Mouse (Mus musculus) thymus, adult 18-20 months (tissue): Measurements from ENCODE around the gene Lmo7.

Source experiments
- DNase-seq, 2 experiments: peaks; one replicate each; pipeline ENCODE4 v3.0.0; 2022; ENCODE audit warnings: mixed read lengths in 2 of 2

Lmo7 gene

DNA sequence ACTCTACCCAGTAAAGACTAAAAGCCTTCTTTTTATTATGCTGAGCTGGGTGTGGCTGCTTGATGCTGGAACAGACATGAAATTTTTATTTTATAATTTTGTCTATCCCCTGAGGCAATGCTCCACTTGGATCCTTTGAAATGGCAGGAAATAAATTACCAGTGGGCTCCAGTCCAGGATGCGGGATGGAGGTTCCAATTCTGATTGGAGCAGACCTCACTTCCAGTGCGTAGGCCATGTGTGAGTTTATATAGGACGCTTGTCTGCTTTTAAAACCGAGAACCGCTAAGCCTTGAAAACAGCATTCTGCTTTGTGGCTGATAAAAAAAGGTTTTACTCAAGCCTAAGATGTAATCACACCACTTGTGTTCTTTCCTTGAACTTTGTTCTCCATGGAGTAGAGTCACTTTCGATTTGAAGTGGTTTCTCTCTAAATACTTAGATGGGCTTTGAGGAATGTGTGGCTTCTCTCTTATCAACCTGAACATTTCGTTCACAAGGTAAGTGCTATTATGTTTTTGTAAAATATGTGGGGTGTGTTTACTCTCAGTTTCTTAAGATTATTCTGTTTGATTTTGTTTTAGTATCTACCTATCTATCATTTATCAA lies 108.6 kb downstream of the Lmo7 start:
- no peak for DNase-seq

DNA sequence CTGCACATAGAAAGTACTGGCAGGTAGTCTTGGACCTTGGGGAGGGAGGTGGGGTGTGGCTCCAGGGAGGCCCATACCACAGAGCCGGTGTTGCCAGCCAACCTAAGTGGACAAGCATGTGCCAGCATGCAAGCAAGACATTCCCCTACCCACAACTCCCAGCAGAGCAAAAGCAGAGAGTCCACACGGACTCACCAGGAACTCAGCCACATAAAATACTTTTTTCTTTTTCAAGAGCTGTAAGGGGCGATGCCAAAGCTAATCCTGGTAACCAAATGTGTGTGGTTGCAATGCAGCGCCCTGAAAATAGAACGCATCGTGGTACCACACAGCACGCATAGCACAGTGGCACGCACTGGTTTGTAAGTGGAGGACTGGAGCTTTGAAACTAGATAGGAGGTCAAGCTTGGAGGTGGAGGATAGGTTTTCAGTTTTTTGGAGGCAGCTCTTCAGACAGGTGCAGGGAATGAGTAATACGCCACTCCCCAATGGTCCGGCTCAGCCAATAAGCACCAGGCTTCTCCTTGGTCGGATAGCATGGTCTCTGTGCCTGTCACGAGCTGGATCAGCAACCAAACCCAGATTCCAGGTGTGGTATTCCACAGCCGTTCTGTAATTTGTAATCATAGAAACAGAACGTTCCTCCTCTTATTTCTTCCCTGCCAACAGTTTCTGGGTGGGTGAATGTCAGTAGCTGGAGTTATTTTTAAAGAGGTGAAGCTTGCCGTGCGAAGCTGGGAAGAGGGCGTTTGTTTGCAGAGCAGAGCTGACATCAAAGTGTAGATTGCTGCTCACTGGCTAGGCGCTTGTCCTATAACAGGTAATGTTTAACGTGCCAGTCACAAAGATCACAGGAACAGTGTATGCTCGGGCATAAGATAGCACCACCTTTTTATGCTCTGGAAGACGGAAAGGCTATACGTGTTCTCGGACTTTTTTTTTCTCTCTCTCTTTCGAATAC lies 110.3 kb downstream of the Lmo7 start:
- no peak for DNase-seq

DNA sequence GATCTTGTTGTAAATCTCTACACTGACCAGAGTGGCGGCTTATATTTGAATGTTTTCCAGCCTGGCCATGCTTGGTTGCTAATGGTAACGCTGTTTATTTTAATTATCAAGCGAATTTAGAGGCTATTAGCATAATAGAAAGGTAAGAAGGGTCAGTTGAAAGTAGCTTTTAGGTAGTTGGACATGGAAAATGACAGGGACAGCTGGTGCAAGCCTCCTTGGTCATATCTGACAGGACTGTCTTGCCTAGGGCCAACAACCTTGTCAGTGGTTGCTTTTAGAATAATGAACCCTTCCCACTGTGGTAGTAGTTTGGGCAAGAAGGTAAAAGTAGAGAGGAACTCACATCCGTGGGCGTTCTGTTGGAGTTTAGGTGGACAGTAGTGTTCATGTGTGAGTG lies 111.5 kb downstream of the Lmo7 start:
- no peak for DNase-seq

DNA sequence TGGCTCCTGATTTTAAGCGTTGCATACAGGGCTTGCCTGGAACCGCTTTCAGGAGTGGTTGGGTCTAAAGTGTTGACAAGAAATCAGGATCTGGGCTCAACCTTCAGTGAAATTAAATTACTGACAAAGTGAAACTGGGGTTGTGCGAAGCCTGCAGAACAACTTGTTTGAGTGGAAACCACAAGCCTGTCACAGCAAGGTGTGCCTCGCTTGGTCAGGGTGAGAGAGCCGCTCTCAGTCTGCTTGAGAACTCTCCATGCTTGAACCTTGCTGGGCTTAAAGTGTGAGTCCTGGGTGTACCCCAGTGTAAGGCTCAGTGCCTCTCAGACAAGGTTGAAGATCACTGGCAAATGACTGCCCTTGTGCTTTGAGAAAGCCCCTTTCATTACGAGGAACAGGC lies 112.8 kb downstream of the Lmo7 start:
- no peak for DNase-seq

DNA sequence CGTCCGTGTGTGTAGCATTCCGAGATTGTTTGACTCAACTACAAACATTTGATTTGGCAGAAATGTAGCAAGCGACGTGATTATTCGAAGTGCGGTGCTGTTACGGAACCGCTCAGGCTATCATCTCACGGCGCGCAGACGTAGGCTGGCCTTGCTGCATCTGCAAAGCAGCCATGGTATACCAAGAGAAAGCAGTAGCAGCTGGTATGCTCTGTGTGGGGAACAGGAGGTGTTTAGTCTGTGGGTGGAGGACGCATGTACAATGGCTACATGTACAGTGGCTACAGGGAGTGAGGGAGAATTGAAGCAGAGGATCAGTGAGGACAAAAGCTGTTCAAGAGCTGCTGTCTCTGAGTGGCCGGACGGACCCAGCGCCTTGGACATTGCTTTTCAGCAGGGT lies 113.7 kb downstream of the Lmo7 start:
- DNase-seq: no peak

DNA sequence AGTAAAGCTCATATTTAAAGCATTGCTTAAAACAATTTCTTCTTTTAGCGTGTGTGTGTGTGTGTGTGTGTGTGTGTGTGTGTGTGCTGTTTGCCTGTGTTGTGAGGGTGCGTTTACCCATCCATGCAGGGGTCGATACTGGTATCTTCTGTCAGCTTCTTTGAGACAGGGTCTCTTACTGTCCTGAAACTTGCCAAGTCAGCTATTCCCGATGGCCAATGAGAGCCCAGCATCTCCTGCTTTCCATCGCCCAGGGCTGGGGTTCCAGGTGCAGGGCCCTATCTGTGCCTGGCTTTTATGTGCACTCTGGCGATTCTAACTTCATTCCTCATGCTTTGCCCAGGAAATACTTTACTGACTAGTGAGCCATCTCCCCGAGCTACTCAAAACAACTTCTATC lies 114.7 kb downstream of the Lmo7 start:
- no peak for DNase-seq

DNA sequence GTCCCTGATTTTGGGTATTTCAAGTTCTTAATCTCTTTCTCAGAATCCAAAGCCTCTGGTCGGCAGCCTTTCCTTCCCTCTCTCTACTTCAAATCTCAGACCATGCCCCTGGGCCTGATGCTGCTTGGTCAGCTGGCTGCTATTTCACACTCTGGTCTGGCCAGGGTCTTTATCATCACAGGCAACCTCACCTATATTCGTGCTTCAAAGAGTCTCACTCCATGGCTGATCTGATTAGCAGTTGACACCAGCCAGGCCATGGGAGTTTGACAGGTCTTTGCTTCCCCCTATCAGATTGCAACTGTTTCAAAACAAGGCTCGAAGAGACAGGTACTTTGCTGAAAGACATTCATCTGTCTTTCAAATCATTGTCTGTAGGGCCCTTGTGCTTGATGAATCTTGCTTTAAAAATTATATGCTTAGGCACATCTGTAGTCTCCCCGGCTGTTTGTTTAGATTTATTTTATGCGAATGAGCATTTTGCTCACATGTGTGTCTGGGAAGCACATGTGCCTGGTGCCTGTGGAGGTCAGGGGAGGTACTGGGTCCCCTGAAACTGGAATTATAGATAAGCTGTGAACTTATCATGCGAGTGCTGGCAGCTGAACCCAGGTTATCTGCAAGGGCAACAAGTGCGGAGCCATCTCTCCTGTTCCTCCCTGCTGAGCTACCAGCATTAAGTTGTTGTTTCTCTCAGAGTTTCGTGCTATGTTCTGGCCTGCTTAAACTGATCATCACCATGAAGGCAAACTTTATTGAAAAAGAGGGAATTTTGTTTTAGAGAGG lies 116.5 kb downstream of the Lmo7 start:
- no peak for DNase-seq

- DNase-seq: no peak
These were observed 117.8 kb downstream of the Lmo7 start for GRCm38 (mm10) chr14:101847520-101847919.

- no peak for DNase-seq
These were observed 122.9 kb downstream of the Lmo7 start for GRCm38 (mm10) chr14:101852584-101853195.

- no peak for DNase-seq
These were observed 123.5 kb downstream of the Lmo7 start for GRCm38 (mm10) chr14:101853207-101853606.

- DNase-seq: no peak
These were observed 124.0 kb downstream of the Lmo7 start for GRCm38 (mm10) chr14:101853722-101854121.

GRCm38 (mm10) chr14:101854226-101854625 lies 124.5 kb downstream of the Lmo7 start:
- no peak for DNase-seq

DNA sequence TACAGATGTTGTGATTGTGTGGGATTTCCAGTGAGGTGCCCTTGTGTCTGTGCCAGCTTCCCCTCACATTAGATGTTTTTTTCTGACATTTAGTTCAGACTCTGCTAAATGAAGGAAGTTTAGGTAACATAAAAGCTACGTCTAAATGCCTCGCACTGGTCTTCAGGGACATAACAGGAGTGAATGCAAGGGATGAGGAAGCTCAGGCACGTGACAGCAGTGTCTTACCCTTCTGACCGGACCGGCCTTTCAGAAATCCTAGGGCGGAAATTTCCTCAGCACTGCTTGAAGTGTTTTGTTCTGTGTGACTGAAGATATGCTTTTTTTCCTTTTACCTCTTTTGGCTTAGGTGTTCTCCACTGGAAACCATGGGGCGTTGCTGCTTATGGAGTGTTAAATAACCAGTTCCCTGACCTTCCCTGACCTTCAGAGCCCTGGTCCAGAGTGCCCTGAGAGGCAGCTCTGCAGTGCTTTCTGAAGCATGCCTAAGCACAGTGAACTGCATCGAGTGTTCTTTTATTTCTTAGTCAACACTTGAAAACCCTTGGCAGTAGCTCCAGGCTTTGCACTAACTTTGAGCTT lies 129.6 kb downstream of the Lmo7 start:
- DNase-seq: no peak

DNA sequence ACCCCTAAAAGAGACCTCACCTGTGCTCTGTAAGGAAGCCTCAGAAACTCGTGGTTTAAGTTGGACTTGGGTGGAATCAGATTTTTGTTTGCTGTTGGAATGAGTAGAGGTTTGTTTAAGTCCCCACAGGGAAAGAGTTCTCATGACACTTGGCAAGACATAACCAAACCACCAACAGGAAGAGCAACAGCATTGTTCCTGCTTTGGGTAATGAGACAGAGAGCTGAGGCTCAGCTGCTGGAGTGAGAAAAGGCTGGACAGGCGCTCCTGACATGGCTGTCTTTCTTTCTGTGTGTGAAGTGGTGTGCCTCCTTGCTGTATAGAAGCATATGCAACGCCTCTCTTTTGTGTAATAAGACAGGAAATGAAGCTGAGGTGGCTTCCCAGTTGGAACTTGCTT lies 132.3 kb downstream of the Lmo7 start:
- no peak for DNase-seq

GRCm38 (mm10) chr14:101867071-101867733 lies 137.4 kb downstream of the Lmo7 start:
- no peak for DNase-seq

- no peak for DNase-seq
These were observed 139.4 kb downstream of the Lmo7 start for GRCm38 (mm10) chr14:101869145-101869544.

DNA sequence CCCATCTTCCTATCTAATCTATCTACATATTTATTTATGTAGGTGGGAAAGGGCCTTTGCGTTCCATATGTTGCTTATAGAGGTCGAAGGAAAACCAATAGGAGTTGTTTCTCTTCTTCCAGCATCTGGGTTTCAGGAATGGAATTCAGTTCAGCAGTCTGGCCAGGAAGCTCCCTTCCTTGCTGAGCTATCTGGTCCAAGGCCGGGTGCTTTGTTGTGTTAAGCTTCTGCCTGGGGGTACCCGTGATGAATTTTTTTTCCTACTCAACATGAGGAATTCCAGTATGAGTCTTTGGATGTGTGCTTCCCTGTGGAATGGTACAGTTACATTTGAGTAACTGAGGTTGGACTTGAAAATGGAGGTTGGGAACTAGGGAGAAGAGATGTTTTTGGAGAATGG lies 139.9 kb downstream of the Lmo7 start:
- DNase-seq: no peak

DNA sequence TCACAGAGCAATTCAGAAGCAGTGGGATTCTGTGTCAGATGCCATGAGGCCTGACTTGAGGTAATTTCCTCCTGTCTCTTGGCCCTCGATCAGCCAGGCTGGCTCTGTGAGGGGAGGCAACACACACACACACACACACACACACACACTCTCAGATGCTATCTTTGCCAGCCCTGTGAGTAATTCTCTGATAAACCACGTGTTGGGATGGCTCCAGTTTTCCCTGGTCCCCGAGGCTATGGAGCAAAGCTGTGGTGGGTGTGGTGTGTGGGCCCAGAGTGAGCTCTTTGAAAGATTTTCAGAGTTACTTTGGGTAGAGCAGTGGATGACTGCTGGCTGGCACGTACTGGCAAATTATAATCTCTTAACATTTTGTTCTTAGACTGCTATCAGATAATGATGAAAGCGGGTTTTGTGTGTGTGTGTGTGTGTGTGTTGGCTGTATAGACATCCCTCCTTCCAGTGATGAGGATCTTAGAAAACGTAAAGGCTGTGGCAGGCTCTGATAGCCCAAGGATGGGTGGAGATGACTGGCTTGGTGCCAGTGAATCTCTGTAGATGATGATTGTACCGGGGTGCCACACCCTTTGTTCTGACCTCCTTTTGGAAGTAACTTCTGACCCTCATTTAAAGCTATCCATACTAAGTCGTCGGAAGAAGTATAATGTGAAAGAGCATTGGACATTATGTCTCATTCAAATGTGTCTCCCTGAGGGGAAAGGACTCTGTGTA lies 140.6 kb downstream of the Lmo7 start:
- no peak for DNase-seq

DNA sequence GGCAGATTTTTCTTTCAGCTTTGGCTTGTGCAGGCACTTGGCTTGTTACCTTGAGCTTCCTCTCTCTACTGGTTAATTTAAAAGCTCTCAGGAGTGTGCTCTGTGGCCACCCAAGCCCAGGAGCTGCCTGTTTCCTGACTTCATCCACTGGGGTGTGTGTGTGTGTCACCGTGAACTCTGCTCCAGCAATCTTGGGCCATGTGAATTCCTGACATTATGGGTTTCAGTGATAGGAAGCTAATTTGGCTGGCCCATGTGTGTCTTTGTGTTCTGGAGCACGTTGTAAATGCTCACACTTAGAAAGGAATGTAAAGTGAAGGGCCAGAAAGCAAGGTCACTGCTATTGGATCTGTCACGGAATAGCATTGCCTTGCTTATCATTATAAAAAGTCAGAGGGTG lies 143.1 kb downstream of the Lmo7 start:
- DNase-seq: no peak

DNA sequence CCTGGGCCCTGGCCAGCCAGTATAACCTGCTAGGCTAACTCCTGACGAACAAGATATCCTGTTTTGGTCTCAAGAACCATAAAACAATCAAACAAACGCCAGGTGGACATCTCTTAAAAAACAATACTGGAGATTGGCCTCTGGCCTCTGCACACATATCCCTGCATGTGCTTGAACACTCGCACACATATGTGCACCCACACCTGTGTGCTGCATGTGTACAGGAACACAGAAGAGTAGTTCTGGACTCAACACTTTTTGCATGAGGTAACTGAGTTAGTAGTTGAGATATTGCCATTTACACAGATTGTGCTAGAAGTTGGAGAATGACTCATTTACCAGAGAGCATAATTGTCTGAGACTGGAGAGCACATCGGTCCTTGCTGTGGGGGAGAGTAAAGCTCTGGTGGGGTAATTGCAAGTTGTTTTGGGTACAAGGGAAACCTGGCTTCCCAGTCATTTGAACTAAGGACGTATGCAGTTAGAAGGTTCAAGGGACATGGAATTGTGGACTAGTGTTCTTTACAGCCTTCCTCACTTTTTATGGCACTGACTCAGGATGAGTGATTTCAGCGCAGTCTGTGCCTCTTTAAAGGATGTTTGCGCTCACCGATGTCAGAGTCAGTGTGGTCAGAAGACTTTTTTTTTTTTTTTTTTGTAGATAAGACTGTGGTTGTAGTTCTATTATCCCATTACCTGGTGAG lies 148.7 kb downstream of the Lmo7 start:
- no peak for DNase-seq
